Mouse (Mus musculus): ENCODE results near the gene Pcnx3.

The Pcnx3 gene

DNA sequence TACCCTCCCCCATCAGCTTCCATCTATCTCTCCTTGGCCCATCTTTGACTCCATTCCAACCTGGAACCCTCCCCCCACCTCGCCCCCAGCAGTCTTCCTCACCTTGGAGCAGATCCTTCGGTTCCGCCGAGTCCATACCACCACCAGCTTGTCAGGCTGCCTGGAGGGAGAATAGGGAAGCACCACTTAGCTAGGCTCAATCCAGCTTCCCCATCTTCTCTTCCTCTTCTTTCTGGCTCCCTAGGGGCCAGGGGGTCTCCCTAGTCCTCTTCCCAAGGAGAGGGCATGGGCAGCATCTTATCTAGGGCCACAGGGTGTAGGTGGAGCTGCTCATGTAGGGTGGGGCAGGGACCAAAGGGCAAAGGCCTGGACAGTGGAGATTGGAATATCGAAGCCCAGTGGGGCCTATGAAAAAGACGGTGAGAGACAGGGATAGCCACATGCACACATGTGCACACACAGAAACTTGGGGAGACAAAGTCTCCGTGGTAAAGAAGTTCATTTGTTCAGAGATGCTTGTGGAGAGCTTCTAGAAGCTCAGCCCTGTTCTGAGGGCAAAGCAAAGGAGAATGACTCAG, 34.2 kb upstream of the Pcnx3 start:
- peaks cover 10% of the 10 kb centered on the region for H3K36me3 ChIP-seq (ENCODE audit: control insufficient read depth, insufficient read depth, low read length, poor library complexity, severe bottlenecking)
- H3K27me3 ChIP-seq (ENCODE audit: control insufficient read depth, insufficient read depth, low read length, poor library complexity, severe bottlenecking) = no peaks in the 10 kb centered on the region
- DNase-seq (ENCODE audit: low read depth, low spot score) = no peak

DNA sequence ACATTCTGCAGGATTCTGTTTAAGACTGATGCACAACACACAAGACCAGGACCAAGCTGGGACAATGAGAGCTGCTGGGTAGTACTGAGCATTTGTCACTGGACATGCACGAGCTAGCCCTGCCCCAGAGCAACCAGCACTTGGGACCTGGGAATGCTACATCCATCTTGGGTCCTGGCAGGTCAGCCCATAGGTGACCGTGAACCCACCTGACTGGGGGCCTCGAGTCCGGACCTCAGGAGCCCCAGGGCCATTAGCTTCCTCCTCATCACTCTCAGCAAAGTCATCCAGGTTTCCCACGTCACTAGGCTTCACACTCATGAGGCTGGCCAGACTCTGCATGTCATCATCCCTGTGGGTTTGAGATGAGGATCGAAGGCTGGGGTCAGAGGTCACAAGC, 32.5 kb upstream of the Pcnx3 start:
- DNase-seq (ENCODE audit: low read depth, low spot score) = no peak
- H3K36me3 ChIP-seq (ENCODE audit: control insufficient read depth, insufficient read depth, low read length, poor library complexity, severe bottlenecking) = peaks cover 10% of the 10 kb centered on the region
- H3K27me3 ChIP-seq (ENCODE audit: control insufficient read depth, insufficient read depth, low read length, poor library complexity, severe bottlenecking) = no peaks in the 10 kb centered on the region

GRCm38 (mm10) chr19:5716955-5717354, 28.2 kb upstream of the Pcnx3 start:
- no peak for DNase-seq (ENCODE audit: low read depth, low spot score)
- no peaks in the 10 kb centered on the region for H3K27me3 ChIP-seq (ENCODE audit: control insufficient read depth, insufficient read depth, low read length, poor library complexity, severe bottlenecking)
- H3K36me3 ChIP-seq (ENCODE audit: control insufficient read depth, insufficient read depth, low read length, poor library complexity, severe bottlenecking) = peaks cover 13% of the 10 kb centered on the region

DNA sequence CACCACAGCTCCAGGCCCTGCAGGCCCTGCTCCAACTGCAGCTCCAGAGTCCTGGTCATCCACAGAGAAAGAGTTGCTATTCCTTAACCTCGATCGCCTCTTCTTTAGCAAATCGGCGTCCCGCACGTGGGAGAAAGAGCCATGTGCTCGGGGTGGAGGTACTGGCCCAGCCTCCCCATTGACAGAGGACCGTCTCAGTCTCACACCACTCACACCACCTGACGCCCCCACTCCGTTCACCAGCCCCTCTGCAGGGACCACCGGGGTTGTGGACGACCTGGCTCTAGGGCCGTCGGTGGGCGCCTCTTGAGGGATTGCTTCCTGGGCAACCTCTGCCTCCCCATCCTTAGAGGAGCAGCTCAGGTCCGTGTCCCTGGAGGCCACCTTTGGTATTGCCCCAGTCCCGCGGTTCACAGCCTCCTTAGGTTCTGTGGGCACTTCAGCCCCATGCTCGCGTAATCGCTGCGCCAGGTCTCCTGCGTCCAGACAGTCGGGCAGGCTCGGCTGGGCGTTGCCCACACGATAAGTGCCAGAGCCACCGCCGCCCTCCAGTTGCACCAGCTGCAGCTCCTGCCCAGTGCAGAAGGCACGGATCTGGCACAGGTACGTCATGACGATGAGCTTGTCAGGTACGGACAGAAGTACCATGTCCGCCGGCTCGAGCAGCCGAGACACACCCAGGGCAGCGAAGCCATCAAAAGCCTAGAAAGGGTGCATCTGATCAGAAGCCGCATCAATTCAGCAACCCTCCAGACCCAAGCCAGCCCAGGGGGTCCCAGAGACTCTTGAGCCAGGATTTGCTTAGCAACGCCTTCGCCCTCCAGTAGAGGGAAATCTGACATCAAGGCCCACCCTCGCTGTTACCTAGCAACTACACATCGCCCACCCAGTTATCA, 27.3 kb upstream of the Pcnx3 start:
- no peaks in the 10 kb centered on the region for H3K27me3 ChIP-seq (ENCODE audit: control insufficient read depth, insufficient read depth, low read length, poor library complexity, severe bottlenecking)
- H3K36me3 ChIP-seq (ENCODE audit: control insufficient read depth, insufficient read depth, low read length, poor library complexity, severe bottlenecking) = peaks cover 6% of the 10 kb centered on the region
- peak; percentile 22 for DNase-seq (ENCODE audit: low read depth, low spot score)

GRCm38 (mm10) chr19:5713730-5714129, 25.0 kb upstream of the Pcnx3 start:
- no peak for DNase-seq (ENCODE audit: low read depth, low spot score)
- Histone ChIP-seq H3K36me3 (ENCODE audit: control insufficient read depth, insufficient read depth, low read length, poor library complexity, severe bottlenecking) (peaks cover 11% of the 10 kb centered on the region), H3K27me3 (ENCODE audit: control insufficient read depth, insufficient read depth, low read length, poor library complexity, severe bottlenecking) (no peaks in the 10 kb centered on the region)

GRCm38 (mm10) chr19:5713255-5713654, 24.5 kb upstream of the Pcnx3 start:
- DNase-seq (ENCODE audit: low read depth, low spot score) = no peak
- Histone ChIP-seq H3K27me3 (ENCODE audit: control insufficient read depth, insufficient read depth, low read length, poor library complexity, severe bottlenecking) (no peaks in the 10 kb centered on the region), H3K36me3 (ENCODE audit: control insufficient read depth, insufficient read depth, low read length, poor library complexity, severe bottlenecking) (peaks cover 15% of the 10 kb centered on the region)

DNA sequence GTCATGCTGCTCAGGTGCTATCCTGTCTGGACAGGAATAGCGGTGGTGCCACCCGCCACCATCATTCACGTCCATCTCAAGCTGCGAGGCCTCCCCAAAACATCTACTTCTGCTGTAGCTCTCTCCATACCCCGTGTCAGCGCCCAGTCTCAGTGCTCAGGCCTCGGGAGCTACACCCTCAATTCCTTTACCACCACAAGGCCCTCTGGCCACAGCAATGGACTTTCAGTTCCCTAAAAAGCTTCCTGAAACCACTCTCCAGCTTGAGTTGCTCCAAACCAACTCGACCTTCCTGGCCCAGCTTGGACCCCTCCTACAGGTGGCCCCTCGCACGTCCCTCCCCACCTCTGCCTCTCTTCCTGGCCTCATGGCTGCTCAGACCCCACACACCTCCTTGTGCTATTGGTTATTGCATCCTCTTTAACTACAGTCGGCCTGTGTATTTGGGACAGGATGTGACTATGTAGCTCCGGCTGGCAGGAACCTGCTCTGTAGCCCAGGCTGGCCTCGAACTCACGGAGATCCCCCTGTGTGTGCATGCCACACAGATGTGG, 23.3 kb upstream of the Pcnx3 start:
- DNase-seq (ENCODE audit: low read depth, low spot score) = peak; percentile 60
- H3K36me3 ChIP-seq (ENCODE audit: control insufficient read depth, insufficient read depth, low read length, poor library complexity, severe bottlenecking) = peaks cover 17% of the 10 kb centered on the region
- H3K27me3 ChIP-seq (ENCODE audit: control insufficient read depth, insufficient read depth, low read length, poor library complexity, severe bottlenecking) = no peaks in the 10 kb centered on the region

GRCm38 (mm10) chr19:5711218-5711617, 22.5 kb upstream of the Pcnx3 start:
- no peaks in the 10 kb centered on the region for H3K27me3 ChIP-seq (ENCODE audit: control insufficient read depth, insufficient read depth, low read length, poor library complexity, severe bottlenecking)
- peaks cover 17% of the 10 kb centered on the region for H3K36me3 ChIP-seq (ENCODE audit: control insufficient read depth, insufficient read depth, low read length, poor library complexity, severe bottlenecking)
- DNase-seq (ENCODE audit: low read depth, low spot score) = peak; percentile 78

DNA sequence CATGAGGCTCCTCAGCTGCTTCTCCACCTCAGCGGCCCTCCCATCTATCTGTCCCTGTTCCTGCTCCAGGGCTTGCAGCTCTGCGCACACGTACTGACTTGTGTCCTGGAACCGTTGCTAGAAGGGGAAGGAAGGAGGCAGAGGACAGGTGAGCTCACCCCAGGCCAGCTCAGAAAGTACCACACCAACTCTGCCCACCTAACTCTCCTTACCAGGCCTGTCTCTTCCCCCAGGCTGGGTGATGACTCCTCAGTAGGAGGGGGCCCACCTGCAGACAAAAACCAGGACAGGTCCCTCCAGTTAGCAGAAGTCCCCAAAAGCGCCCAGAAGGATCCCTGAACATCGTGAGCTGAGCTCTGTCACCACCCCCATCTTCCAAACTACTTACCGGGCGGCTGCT, 21.9 kb upstream of the Pcnx3 start:
- H3K36me3 ChIP-seq (ENCODE audit: control insufficient read depth, insufficient read depth, low read length, poor library complexity, severe bottlenecking) = peaks cover 16% of the 10 kb centered on the region
- H3K27me3 ChIP-seq (ENCODE audit: control insufficient read depth, insufficient read depth, low read length, poor library complexity, severe bottlenecking) = no peaks in the 10 kb centered on the region
- DNase-seq (ENCODE audit: low read depth, low spot score) = no peak

- Histone ChIP-seq H3K36me3 (ENCODE audit: control insufficient read depth, insufficient read depth, low read length, poor library complexity, severe bottlenecking) (peaks cover 14% of the 10 kb centered on the region), H3K27me3 (ENCODE audit: control insufficient read depth, insufficient read depth, low read length, poor library complexity, severe bottlenecking) (no peaks in the 10 kb centered on the region)
- DNase-seq (ENCODE audit: low read depth, low spot score) = no peak
Observed at GRCm38 (mm10) chr19:5710068-5710467, 21.4 kb upstream of the Pcnx3 start.

DNA sequence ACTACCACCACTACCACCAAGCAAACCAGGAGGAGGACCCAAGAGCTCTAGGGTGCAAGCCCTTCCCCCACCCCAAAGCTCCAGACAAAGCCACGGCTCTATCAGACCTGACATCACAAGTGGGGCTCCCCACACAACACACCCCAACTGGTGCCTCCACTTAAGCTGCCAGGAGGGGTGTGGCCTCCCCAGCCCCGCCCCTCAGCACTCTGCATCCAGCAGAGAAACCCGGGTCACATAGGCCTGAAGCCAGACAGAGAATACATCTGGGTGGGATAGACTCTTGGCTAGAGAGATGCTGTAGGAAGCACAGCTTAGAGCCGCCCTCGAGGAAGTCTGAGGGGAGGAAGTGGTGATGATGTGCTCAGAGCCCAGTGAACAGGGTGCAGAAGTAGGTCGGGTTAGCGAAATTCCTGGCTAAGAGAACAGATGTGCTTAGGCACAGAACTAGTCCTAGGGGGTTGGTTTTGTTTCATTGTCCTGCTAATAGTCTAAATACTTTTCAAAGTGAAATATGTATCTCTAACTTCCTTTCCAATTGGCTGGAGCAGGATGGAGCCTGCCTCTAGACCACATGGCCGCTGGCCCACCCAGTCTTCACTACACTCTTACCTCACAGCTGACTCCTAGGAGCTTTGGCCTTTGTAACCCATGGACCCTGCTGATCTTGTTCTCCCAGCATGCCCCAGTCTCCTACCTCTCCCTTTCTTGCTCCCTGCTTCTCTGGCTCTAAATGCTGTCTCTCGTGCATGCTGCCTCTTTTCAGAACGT, 16.3 kb upstream of the Pcnx3 start:
- peaks cover 16% of the 10 kb centered on the region for H3K36me3 ChIP-seq (ENCODE audit: control insufficient read depth, insufficient read depth, low read length, poor library complexity, severe bottlenecking)
- no peaks in the 10 kb centered on the region for H3K27me3 ChIP-seq (ENCODE audit: control insufficient read depth, insufficient read depth, low read length, poor library complexity, severe bottlenecking)
- DNase-seq (ENCODE audit: low read depth, low spot score) = no peak

GRCm38 (mm10) chr19:5704163-5704800, 15.6 kb upstream of the Pcnx3 start, which contains the start of gene Kcnk7:
Gene Kcnk7, plus strand, starts transcription at chr19:5704367.
- Histone ChIP-seq H3K36me3 (ENCODE audit: control insufficient read depth, insufficient read depth, low read length, poor library complexity, severe bottlenecking) (peaks cover 16% of the 10 kb centered on the region), H3K27me3 (ENCODE audit: control insufficient read depth, insufficient read depth, low read length, poor library complexity, severe bottlenecking) (no peaks in the 10 kb centered on the region)
- DNase-seq (ENCODE audit: low read depth, low spot score) = no peak

GRCm38 (mm10) chr19:5695849-5696462, 7.2 kb upstream of the Pcnx3 start:
- H3K27me3 ChIP-seq (ENCODE audit: control insufficient read depth, insufficient read depth, low read length, poor library complexity, severe bottlenecking) = no peaks in the 10 kb centered on the region
- DNase-seq (ENCODE audit: low read depth, low spot score) = no peak
- H3K36me3 ChIP-seq (ENCODE audit: control insufficient read depth, insufficient read depth, low read length, poor library complexity, severe bottlenecking) = peaks cover 24% of the 10 kb centered on the region

- H3K36me3 ChIP-seq (ENCODE audit: control insufficient read depth, insufficient read depth, low read length, poor library complexity, severe bottlenecking) = peaks cover 16% of the 10 kb centered on the region
- no peaks in the 10 kb centered on the region for H3K27me3 ChIP-seq (ENCODE audit: control insufficient read depth, insufficient read depth, low read length, poor library complexity, severe bottlenecking)
- DNase-seq (ENCODE audit: low read depth, low spot score) = no peak
Observed at GRCm38 (mm10) chr19:5693801-5694200, 5.1 kb upstream of the Pcnx3 start.

All from splenic B cell, adult 2 months (primary cell).